In the genomic region with DNA sequence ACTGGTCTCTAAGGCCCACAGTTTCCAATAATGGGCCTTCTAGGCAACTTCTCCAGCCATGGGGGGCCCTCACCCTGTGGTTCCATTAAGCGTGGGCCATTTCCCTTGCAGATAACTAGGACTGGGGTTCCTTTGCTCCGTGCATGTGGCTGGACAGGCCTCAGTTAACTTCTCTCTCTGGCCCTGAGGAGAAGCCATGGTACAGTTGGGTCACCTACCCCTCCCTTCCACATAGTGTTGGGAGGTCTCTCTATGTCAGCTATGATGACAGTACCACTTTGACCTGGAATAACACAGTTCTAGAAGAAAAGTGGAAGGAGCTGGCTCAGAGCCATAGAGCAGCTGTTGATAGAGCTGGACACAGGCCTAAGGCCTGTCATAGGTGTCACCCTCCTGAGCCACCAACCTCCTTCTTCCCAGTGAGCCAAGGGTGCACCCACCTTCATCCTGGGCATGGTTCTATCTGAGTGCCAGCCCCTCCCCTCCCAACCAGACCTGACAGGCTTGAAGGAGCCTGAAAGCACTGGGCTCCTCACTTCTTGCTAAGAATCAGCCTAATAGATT, we compare ENCODE assay signal across 17 mouse cellular contexts.
DNase-seq lines count a peak whose midpoint lies in the region; ATAC-seq and TF ChIP-seq lines count a peak whose summit lies in the region.
"Had no signal": no experiment of that assay in that cellular context is flagged by ENCODE, and none has a peak within 500 bp of the region (broad histone marks: within the 10 kb centered on the region; RNA-seq: fewer than 3 reads in every experiment).

No protein-coding gene starts in this region.

- no peak for DNase-seq in forebrain, embryonic 10.5 days (ENCODE audit: extremely low spot score, low spot score)
- peak in 1 of 2 experiments; percentile 17 for DNase-seq in left cerebral cortex, adult 2 months (ENCODE audit: extremely low spot score in 1 of 2, low spot score in 2 of 2)
- no peak for DNase-seq in left cerebral cortex, adult 11 months (ENCODE audit: low spot score)
- peak; percentile 71 for DNase-seq in cerebellum, adult 9-10 months
- DNase-seq in forebrain, embryonic 14.5 days (ENCODE audit: low spot score) = peak; percentile 55
- DNase-seq in retina, postnatal 1 day = no peak
- no peak for DNase-seq in heart, adult 2 months
- DNase-seq: B cell, adult 2 months; gastrocnemius, postnatal 36 days; kidney, adult 11 months; liver, postnatal 0 days; lung, postnatal 10 days; thymus, postnatal 14 days had no signal

- 81% methylated on average over 2 of the region's 2 CpGs for WGBS in forebrain, embryonic 12.5 days
- WGBS in forebrain, embryonic 10.5 days = 83% methylated on average over 2 of the region's 2 CpGs
- WGBS in forebrain, embryonic 14.5 days = 41% methylated on average over 2 of the region's 2 CpGs
- WGBS in heart, adult 2 months = 58% methylated on average over 2 of the region's 2 CpGs

- no peak for TF ChIP-seq EP300 in heart, adult 2 months (IDR thresholded peaks at IDR 0.05; ENCODE audit: insufficient read depth, low read depth, low read length)

- H3K9ac ChIP-seq in forebrain, embryonic 12.5 days = no peak overlapping the region
- no peak overlapping the region for H3K9ac ChIP-seq in forebrain, embryonic 14.5 days (ENCODE audit: low read length)
- H3K9ac ChIP-seq in heart, adult 2 months (ENCODE audit: low read depth, low read length) = no peak overlapping the region
- H3K9ac ChIP-seq: embryonic facial prominence, embryonic 15.5 days; liver, postnatal 0 days; midbrain, embryonic 12.5 days had no signal

- no peaks in the 10 kb centered on the region for H3K9me3 ChIP-seq in forebrain, embryonic 12.5 days
- no peaks in the 10 kb centered on the region for H3K9me3 ChIP-seq in forebrain, embryonic 10.5 days
- no peaks in the 10 kb centered on the region for H3K9me3 ChIP-seq in forebrain, embryonic 14.5 days (replicated peaks; ENCODE audit: control insufficient read depth, low read length)
- H3K9me3 ChIP-seq: embryonic facial prominence, embryonic 15.5 days; limb, embryonic 10.5 days; midbrain, embryonic 12.5 days had no signal

- intact Hi-C loops in left cerebral cortex, adult 2 months (cut with DNase I) = no loop called here
- intact Hi-C loops in heart, adult 2 months (cut with DNase I) = no loop called here

- H3K27ac ChIP-seq in forebrain, embryonic 12.5 days = peak overlapping the region; percentile 56; the same call in 1 of the 2 replicates
- no peak overlapping the region for H3K27ac ChIP-seq in forebrain, embryonic 10.5 days
- H3K27ac ChIP-seq in left cerebral cortex, adult 2 months = peak overlapping the region; percentile 87
- H3K27ac ChIP-seq in forebrain, embryonic 14.5 days (ENCODE audit: low read depth, low read length) = peak overlapping the region; percentile 88
- no peak overlapping the region for H3K27ac ChIP-seq in heart, adult 2 months
- H3K27ac ChIP-seq: embryonic facial prominence, embryonic 15.5 days; limb, embryonic 10.5 days; midbrain, embryonic 12.5 days had no signal

- no peaks in the 10 kb centered on the region for H3K27me3 ChIP-seq in forebrain, embryonic 12.5 days
- no peaks in the 10 kb centered on the region for H3K27me3 ChIP-seq in forebrain, embryonic 10.5 days (ENCODE audit: poor library complexity, severe bottlenecking)
- H3K27me3 ChIP-seq in forebrain, embryonic 14.5 days (replicated peaks; ENCODE audit: control insufficient read depth, insufficient read depth, low read length) = no peaks in the 10 kb centered on the region
- no peaks in the 10 kb centered on the region for H3K27me3 ChIP-seq in heart, adult 2 months (ENCODE audit: control insufficient read depth, insufficient read depth, low read length)
- H3K27me3 ChIP-seq: embryonic facial prominence, embryonic 15.5 days; midbrain, embryonic 12.5 days had no signal

- no peaks in the 10 kb centered on the region for H3K79me2 ChIP-seq in heart, adult 2 months (replicated peaks; ENCODE audit: control insufficient read depth, insufficient read depth, low read length)

- no peak for TF ChIP-seq CTCF in left cerebral cortex, adult 2 months (IDR thresholded peaks at IDR 0.05)
- no peak for TF ChIP-seq CTCF in heart, adult 2 months (IDR thresholded peaks at IDR 0.05)

- no peak overlapping the region for H3K4me3 ChIP-seq in forebrain, embryonic 12.5 days (replicated peaks)
- H3K4me3 ChIP-seq in forebrain, embryonic 10.5 days = no peak overlapping the region
- 0 out of 2 replicates have a peak overlapping the region, but pooled peaks have one; percentile 7 for H3K4me3 ChIP-seq in left cerebral cortex, adult 2 months
- no peak overlapping the region for H3K4me3 ChIP-seq in forebrain, embryonic 14.5 days (ENCODE audit: low read depth, low read length)
- no peak overlapping the region for H3K4me3 ChIP-seq in heart, adult 2 months
- H3K4me3 ChIP-seq: embryonic facial prominence, embryonic 15.5 days; limb, embryonic 10.5 days; midbrain, embryonic 12.5 days had no signal

- no peak for TF ChIP-seq POLR2A in heart, adult 2 months (IDR thresholded peaks at IDR 0.05; ENCODE audit: insufficient read depth, low read depth, low read length)

- no peak for ATAC-seq in forebrain, embryonic 12.5 days (ENCODE audit: low FRiP score)
- no peak for ATAC-seq in forebrain, embryonic 14.5 days
- ATAC-seq: liver, postnatal 0 days had no signal

- H3K4me2 ChIP-seq in forebrain, embryonic 12.5 days = no peak overlapping the region
- no peak overlapping the region for H3K4me2 ChIP-seq in forebrain, embryonic 14.5 days (ENCODE audit: low read length)
- H3K4me2 ChIP-seq: embryonic facial prominence, embryonic 15.5 days; midbrain, embryonic 12.5 days had no signal

- H3K4me1 ChIP-seq in forebrain, embryonic 12.5 days = peaks cover 27% of the 10 kb centered on the region
- H3K4me1 ChIP-seq in forebrain, embryonic 10.5 days = peaks cover 13% of the 10 kb centered on the region
- peaks cover 52% of the 10 kb centered on the region for H3K4me1 ChIP-seq in forebrain, embryonic 14.5 days (ENCODE audit: control insufficient read depth, insufficient read depth, low read length)
- H3K4me1 ChIP-seq in heart, adult 2 months (ENCODE audit: control insufficient read depth, insufficient read depth, low read length) = no peaks in the 10 kb centered on the region
- H3K4me1 ChIP-seq: embryonic facial prominence, embryonic 15.5 days had no signal

- no peaks in the 10 kb centered on the region for H3K36me3 ChIP-seq in forebrain, embryonic 12.5 days (replicated peaks)
- H3K36me3 ChIP-seq in forebrain, embryonic 10.5 days (replicated peaks) = no peaks in the 10 kb centered on the region
- no peaks in the 10 kb centered on the region for H3K36me3 ChIP-seq in forebrain, embryonic 14.5 days (ENCODE audit: control insufficient read depth, insufficient read depth, low read length)
- H3K36me3 ChIP-seq in heart, adult 2 months (ENCODE audit: control insufficient read depth, insufficient read depth, low read length) = no peaks in the 10 kb centered on the region
- H3K36me3 ChIP-seq: embryonic facial prominence, embryonic 15.5 days; limb, embryonic 10.5 days; midbrain, embryonic 12.5 days had no signal

Comparison
In these comparisons a context has a peak if more than half of its experiments do, and no peak if none do; other contexts are left out.
1. H3K27ac ChIP-seq: peak in forebrain, embryonic 12.5 days (single experiment), left cerebral cortex, adult 2 months (single experiment) and forebrain, embryonic 14.5 days (single experiment); none in forebrain, embryonic 10.5 days (single experiment) and heart, adult 2 months (single experiment).
2. DNase-seq: peak in cerebellum, adult 9-10 months (single experiment) and forebrain, embryonic 14.5 days (single experiment); none in forebrain, embryonic 10.5 days (single experiment), left cerebral cortex, adult 11 months (single experiment), retina, postnatal 1 day (single experiment) and heart, adult 2 months (0 of 2).